Mouse (Mus musculus) liver, embryonic 16.5 days (tissue): Measurements from ENCODE around the gene Mecp2. TPM values are rescaled to one million over a fixed set of nuclear protein-coding genes. Genes with fewer than 3 reads are reported as not detected.
A peak's percentile ranks its signal among the peaks of the same experiment; 100 is the strongest.
"Not testable (repeated sequence)": the region's sequence is repeated elsewhere in the genome, so short reads cannot be mapped to it uniquely, and the experiment has no call there.

Source experiments
- ATAC-seq: fragments of 200-750 bp; cut with Nextera tagmentation; 2 replicates; pipeline ENCODE4 v1.8.0; 2017; ENCODE audit warnings: low read depth, mild to moderate bottlenecking, moderate number of reproducible peaks, moderate library complexity
- H3K27ac ChIP-seq: fragments of 300-500 bp; sonication (generic); 2 replicates; pipeline ENCODE4 v1.5.1; 2014; ENCODE audit warnings: mild to moderate bottlenecking, low read length
- H3K27me3 ChIP-seq: fragments of 300-500 bp; sonication (generic); 2 replicates; pipeline ENCODE4 v1.6.1; 2014; ENCODE audit warnings: low read depth, low read length, mixed read lengths; ENCODE audit not compliant: control insufficient read depth, insufficient read depth
- H3K36me3 ChIP-seq: fragments of 300-500 bp; sonication (generic); 2 replicates; pipeline ENCODE4 v1.6.1; 2014; ENCODE audit warnings: mild to moderate bottlenecking; ENCODE audit not compliant: control insufficient read depth, insufficient read depth
- H3K4me1 ChIP-seq: fragments of 300-500 bp; sonication (generic); 2 replicates; pipeline ENCODE4 v1.6.1; 2014; ENCODE audit warnings: low read depth, low read length, mixed read lengths; ENCODE audit not compliant: control insufficient read depth
- H3K4me2 ChIP-seq: fragments of 300-500 bp; sonication (generic); 2 replicates; pipeline ENCODE4 v1.6.1; 2014; ENCODE audit warnings: low read depth, low read length, mixed read lengths
- H3K4me3 ChIP-seq: fragments of 300-500 bp; sonication (generic); 2 replicates; pipeline ENCODE4 v1.5.1; 2014; ENCODE audit warnings: low read depth, mild to moderate bottlenecking, low read length
- H3K9ac ChIP-seq: fragments of 300-500 bp; sonication (generic); 2 replicates; pipeline ENCODE4 v1.6.1; 2014; ENCODE audit warnings: low read depth, low read length
- H3K9me3 ChIP-seq: fragments of 300-500 bp; sonication (generic); replicated peaks from 2 replicates; pipeline ENCODE4 v1.6.1; 2016; ENCODE audit warnings: low read length; ENCODE audit not compliant: control insufficient read depth
- WGBS: fragments of 180-500 bp; shearing (Covaris S2); extraction: QIAGEN DNeasy Blood & Tissue Kit; methylation state at CpG from one replicate; pipeline ENCODE4 v1.1.7; 2014; ENCODE audit not compliant: insufficient replicate concordance; 5-methylcytosine and 5-hydroxymethylcytosine counted together
- polyA plus RNA-seq: library from polyadenylated mRNA; unstranded; fragments of >200 nt; fragmentation: Nextera tagmentation; extraction: Ambion mirVana; gene quantifications from 2 replicates; pipeline ENCODE4 v1.2.1, GENCODE M21; 2015

Mecp2 gene
- 5.5 and 5.7 TPM in 2 replicates for polyA plus RNA-seq

DNA sequence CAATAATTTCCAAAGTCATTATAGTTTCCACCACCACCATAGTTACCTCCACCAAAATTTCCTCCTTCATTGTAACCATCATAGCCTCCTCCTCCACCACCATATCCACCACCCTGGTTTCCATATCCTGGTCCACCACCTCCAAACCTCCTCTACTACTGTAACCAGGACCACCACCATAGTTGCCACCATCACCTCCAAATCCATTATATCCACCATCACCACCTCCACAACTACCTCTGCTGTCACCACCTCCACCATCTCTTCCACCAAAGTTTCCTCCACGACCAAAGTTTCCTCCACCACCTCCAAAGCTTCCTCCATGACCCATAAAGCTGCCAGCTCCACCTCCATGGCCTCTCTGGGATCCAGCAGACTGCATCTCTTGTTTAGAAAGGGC, at the start of gene Mecp2:
Gene Mecp2 (minus strand): TSS at position 101 of the 400 bp plus-strand sequence.
- H3K9ac ChIP-seq, ATAC-seq, H3K36me3 ChIP-seq, H3K4me3 ChIP-seq, H3K27ac ChIP-seq, H3K4me2 ChIP-seq, H3K4me1 ChIP-seq, H3K9me3 ChIP-seq, H3K27me3 ChIP-seq: not testable (repeated sequence)
- 0% methylated on average over 1 of the region's 1 CpGs for WGBS

DNA sequence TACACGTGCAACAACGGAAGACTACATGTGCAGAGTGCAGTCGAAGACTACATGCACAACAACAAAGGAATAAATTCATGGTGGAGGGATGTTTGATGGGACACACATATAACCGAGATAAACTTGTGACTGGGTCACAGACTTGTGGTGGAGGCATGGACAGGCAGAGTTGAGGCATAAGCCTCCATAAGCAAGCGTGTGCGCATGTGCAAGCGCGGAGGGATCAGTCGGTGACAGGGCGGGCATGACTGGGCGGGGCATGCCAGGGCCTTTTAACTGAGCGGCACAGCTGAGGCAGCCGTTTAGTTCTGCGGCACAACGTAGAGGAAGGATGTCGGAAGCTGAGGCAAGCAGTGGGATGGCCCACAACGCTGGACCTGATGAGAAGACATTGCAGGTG, 41.8 kb upstream of the Mecp2 start, which contains the start of gene Tktl1:
Gene Tktl1 (plus strand): TSS at position 301 of the 400 bp plus-strand sequence.
- ATAC-seq, result no peak
- WGBS, result 77% methylated on average over 17 of the region's 17 CpGs
- no peak within 1 kb of the TSS for H3K27ac ChIP-seq
- no peak within 1 kb of the TSS for H3K4me3 ChIP-seq
- H3K4me1 ChIP-seq, result no peaks in the 10 kb centered on the region
- H3K36me3 ChIP-seq, result no peaks in the 10 kb centered on the region
- H3K27me3 ChIP-seq, result no peaks in the 10 kb centered on the region
- H3K4me2 ChIP-seq, result no peak within 1 kb of the TSS
- H3K9me3 ChIP-seq, result no peaks in the 10 kb centered on the region
- H3K9ac ChIP-seq, result no peak within 1 kb of the TSS

DNA sequence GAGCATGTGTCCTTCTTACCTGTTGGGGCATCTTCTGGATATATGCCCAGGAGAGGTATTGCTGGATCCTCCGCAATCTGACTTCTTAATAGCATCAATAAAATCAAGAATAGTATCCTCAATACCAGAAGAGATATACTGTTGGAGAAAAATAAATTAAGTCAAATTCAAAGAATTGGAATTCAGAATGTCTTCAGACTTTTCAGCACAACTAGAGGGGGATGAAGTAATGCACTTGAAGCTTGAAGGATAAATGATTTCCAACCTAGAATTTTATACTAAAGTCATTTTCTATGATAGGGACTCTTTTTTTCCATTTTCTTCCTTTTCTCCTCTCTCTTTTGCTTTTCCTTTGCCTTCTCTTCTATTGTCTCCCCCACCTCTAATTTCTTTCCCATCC, 32.6 kb upstream of the Mecp2 start, which contains the start of gene Tex28:
Gene Tex28 (minus strand): TSS at position 101 of the 400 bp plus-strand sequence.
- 68% methylated on average over 1 of the region's 1 CpGs for WGBS
- H3K4me1 ChIP-seq, result no peaks in the 10 kb centered on the region

DNA sequence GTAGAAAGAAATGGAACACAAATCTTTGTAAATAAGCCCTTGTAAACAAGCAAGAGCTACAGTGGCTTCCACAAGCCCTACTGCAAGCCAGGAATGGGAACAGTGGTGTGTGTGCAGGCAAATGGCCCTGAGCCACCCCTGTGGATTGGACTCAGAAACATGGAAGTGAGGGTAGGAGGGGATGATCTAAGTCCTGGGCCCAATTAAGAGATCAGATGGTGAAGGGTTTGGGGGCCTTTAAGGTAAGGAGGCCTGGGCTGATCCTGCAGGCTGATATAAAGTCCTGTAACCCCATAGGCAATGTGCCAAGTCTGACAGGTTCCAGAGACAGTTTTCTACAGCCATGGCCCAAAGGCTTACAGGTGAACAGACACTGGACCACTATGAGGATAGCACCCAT, 8.0 kb downstream of the Mecp2 start, which contains the start of gene Opn1mw:
Gene Opn1mw (plus strand): TSS at position 301 of the 400 bp plus-strand sequence.
- ATAC-seq, result no peak
- no peak within 1 kb of the TSS for H3K4me3 ChIP-seq
- no peaks in the 10 kb centered on the region for H3K4me1 ChIP-seq

More for the DNA sequence above, 32.6 kb upstream of the Mecp2 start, which contains the start of gene Tex28:
- no peak for ATAC-seq
- H3K27ac ChIP-seq, result no peak within 1 kb of the TSS
- H3K4me2 ChIP-seq, result no peak within 1 kb of the TSS
- H3K4me3 ChIP-seq, result no peak within 1 kb of the TSS
- no peaks in the 10 kb centered on the region for H3K36me3 ChIP-seq
- H3K27me3 ChIP-seq, result no peaks in the 10 kb centered on the region
- no peaks in the 10 kb centered on the region for H3K9me3 ChIP-seq
- H3K9ac ChIP-seq, result no peak within 1 kb of the TSS

DNA sequence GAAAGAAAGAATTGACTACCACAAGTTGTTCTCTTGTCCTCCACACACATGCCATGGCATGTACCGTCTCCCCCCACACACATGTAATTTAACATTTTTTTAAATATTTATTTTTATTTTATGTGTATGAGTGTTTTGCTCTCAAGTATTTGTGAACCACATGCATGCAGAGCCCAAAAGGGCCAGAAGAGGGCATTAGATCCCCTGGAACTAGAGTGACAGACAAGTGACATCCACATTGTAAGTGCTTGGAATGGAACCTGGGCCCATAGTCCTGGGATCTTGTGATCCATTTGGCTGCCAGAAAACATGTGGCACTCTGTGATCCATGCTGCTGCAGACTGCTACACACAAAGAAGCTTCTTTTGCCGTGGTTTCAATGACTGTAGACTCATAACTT, 10.2 kb downstream of the Mecp2 start:
- WGBS, result 43% methylated on average over 2 of the region's 2 CpGs
- Histone ChIP-seq H3K9me3 (no peaks in the 10 kb centered on the region), H3K9ac (no peak overlapping the region), H3K4me3 (no peak overlapping the region), H3K27ac (no peak overlapping the region), H3K36me3 (no peaks in the 10 kb centered on the region), H3K4me1 (no peaks in the 10 kb centered on the region), H3K27me3 (no peaks in the 10 kb centered on the region; the same call in 1 of the 2 replicates), H3K4me2 (no peak overlapping the region)
- ATAC-seq, result no peak

More for the DNA sequence above, 8.0 kb downstream of the Mecp2 start, which contains the start of gene Opn1mw:
- Histone ChIP-seq H3K36me3 (no peaks in the 10 kb centered on the region), H3K27me3 (no peaks in the 10 kb centered on the region; the same call in 1 of the 2 replicates), H3K9ac (no peak within 1 kb of the TSS), H3K4me2 (no peak within 1 kb of the TSS), H3K9me3 (no peaks in the 10 kb centered on the region), H3K27ac (no peak within 1 kb of the TSS)

DNA sequence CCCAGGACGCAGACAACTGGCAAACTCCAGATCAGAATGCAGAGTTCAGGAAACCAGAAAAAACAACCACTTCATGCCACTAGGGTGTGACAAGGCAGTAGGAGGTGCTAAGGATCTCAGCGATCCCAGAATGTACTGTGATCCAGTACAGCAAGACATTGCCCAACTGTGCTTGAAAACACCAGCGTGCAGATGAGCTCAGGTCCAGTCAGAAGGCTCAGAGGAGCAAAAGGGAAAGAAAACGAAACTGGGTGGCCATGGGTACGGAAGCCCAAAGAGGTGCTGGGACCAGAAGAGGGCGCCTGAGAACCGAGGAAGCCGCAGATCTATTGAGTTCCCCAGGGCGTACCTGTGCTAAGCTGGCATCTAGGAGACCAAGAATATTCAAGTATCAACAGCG, 19.7 kb downstream of the Mecp2 start:
- H3K27ac ChIP-seq, result no peak overlapping the region
- peak overlapping the region; percentile 57 for H3K4me2 ChIP-seq
- no peaks in the 10 kb centered on the region for H3K36me3 ChIP-seq
- WGBS, result 12% methylated on average over 10 of the region's 10 CpGs
- H3K9me3 ChIP-seq, result no peaks in the 10 kb centered on the region
- H3K4me1 ChIP-seq, result no peaks in the 10 kb centered on the region
- no peaks in the 10 kb centered on the region; the same call in 1 of the 2 replicates for H3K27me3 ChIP-seq
- peak; percentile 56; the same call in 1 of the 2 replicates for ATAC-seq
- H3K4me3 ChIP-seq, result peak overlapping the region; percentile 48
- H3K9ac ChIP-seq, result peak overlapping the region; percentile 54

DNA sequence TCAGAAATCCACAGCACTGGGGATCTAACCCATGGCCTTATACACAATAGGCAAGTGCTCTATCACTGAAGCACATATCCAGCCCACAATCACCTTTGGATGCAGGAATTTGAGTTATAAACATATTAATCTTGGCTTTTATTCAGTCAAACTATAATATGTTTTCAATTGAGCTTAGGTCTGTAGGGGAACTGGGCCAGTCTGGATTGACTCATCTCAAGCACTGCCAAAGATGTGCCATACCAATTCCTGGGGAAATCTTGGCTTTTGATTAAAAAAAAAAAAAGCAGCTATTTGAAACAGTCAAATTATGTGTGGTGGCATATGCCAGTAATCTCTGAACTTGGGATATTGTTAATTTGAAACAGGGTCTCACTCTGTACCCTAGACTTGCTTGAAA, 21.1 kb downstream of the Mecp2 start:
- Histone ChIP-seq H3K4me3 (no peak overlapping the region), H3K27me3 (no peaks in the 10 kb centered on the region; the same call in 1 of the 2 replicates), H3K9ac (no peak overlapping the region), H3K4me2 (no peak overlapping the region), H3K4me1 (no peaks in the 10 kb centered on the region), H3K9me3 (no peaks in the 10 kb centered on the region), H3K36me3 (no peaks in the 10 kb centered on the region), H3K27ac (no peak overlapping the region)
- no peak for ATAC-seq

DNA sequence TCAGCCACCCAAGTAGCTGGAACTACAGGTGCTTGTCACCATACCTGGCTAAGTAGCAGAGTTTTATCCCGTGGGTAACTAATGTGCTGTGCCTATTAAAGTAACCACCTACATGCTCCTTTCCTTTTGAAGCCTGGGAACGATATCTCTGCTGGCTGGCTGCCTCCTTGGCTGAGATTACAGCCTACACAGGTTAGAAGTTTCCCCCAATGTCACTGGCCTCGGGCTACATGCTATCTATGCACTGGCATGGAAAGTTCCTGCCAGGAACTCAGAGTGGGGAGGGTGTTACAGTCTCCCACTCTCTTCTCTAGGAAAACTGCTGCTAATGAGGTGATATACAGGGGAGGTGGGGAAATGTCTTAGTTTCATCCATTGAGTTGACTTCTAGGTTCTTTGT, 26.4 kb downstream of the Mecp2 start:
- WGBS, result 24% methylated on average over 3 of the region's 3 CpGs
- Histone ChIP-seq H3K27me3 (no peaks in the 10 kb centered on the region; the same call in 1 of the 2 replicates), H3K4me1 (no peaks in the 10 kb centered on the region), H3K36me3 (no peaks in the 10 kb centered on the region), H3K9ac (no peak overlapping the region), H3K9me3 (no peaks in the 10 kb centered on the region), H3K27ac (no peak overlapping the region), H3K4me2 (no peak overlapping the region), H3K4me3 (no peak overlapping the region)
- ATAC-seq, result no peak

DNA sequence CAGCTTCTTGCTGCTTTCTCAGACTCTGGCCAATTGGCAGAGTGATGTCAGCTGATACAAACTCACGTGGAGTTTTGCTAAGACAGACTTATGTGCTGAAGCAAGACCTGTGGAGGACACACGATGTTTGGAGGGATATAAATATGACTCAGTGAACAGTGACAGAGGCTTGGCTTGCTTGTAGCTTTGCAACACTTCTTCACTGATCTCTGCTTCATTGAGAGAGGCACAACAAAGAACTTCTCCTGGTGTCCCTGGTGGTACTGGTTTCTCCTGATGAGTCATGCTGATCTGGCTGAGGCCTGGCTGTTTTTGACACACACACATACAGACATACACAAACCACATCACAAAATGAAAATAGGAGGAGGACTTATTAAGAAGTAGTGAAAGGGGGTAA, 29.2 kb downstream of the Mecp2 start:
- Histone ChIP-seq H3K4me1 (no peaks in the 10 kb centered on the region), H3K4me2 (no peak overlapping the region), H3K36me3 (no peaks in the 10 kb centered on the region), H3K9ac (no peak overlapping the region), H3K4me3 (no peak overlapping the region), H3K27ac (no peak overlapping the region), H3K27me3 (no peaks in the 10 kb centered on the region; the same call in 1 of the 2 replicates), H3K9me3 (no peaks in the 10 kb centered on the region)
- ATAC-seq, result no peak
- WGBS, result 34% methylated on average over 2 of the region's 2 CpGs
